Mouse (Mus musculus): Measurements from ENCODE around the gene Gan. TPM values are rescaled to one million over a fixed set of nuclear protein-coding genes. Genes with fewer than 3 reads are reported as not detected.
A peak's percentile ranks its signal among the peaks of the same experiment; 100 is the strongest.

Gan gene
- polyA plus RNA-seq, 1 experiment from 2014 or later, result 2.4 TPM

DNA sequence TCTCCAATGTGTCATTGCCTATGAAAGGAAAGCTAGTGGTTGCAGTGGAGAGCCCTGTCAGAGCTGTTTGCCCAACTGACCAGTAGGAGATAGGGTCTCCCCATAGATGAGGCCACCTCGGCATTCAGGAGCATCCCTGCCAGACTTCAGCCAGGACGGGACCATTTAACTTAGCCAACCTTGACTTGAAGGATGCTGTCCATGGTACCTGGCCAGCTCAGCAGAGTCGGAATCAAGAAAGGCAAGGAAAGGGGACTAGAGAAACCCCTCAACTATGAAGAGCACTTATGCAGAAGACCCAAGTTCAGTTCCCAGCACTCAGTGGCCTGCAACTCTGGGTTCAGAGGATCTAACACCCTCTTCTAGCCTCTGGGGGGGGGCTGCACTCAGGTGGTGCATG is 15.8 kb downstream of the Gan start:
- no peak overlapping the region for H3K4me3 ChIP-seq (ENCODE audit: low read depth, low read length)
- ATAC-seq (ENCODE audit: low FRiP score, low TSS enrichment) (no peak), DNase-seq (ENCODE audit: low spot score) (no peak)
- H3K4me1 ChIP-seq (replicated peaks; ENCODE audit: control insufficient read depth, insufficient read depth), result peaks cover 4% of the 10 kb centered on the region; the same call in 1 of the 2 replicates
- H3K9me3 ChIP-seq (ENCODE audit: control insufficient read depth, low read length), result no peaks in the 10 kb centered on the region
- H3K36me3 ChIP-seq (ENCODE audit: control insufficient read depth, insufficient read depth, low read length), result no peaks in the 10 kb centered on the region
- H3K4me2 ChIP-seq (replicated peaks; ENCODE audit: low read depth), result no peak overlapping the region
- no peaks in the 10 kb centered on the region for H3K27me3 ChIP-seq (ENCODE audit: control insufficient read depth, insufficient read depth, low read length)
- no peak overlapping the region for H3K9ac ChIP-seq (ENCODE audit: low read length)
- TF ChIP-seq EP300 (optimal IDR thresholded peaks at IDR 0.05) (no peak), CTCF (IDR thresholded peaks at IDR 0.05; ENCODE audit: low read depth) (no peak)
- no peak overlapping the region for H3K27ac ChIP-seq (replicated peaks)
- 79% methylated on average over 3 of the region's 3 CpGs for WGBS

DNA sequence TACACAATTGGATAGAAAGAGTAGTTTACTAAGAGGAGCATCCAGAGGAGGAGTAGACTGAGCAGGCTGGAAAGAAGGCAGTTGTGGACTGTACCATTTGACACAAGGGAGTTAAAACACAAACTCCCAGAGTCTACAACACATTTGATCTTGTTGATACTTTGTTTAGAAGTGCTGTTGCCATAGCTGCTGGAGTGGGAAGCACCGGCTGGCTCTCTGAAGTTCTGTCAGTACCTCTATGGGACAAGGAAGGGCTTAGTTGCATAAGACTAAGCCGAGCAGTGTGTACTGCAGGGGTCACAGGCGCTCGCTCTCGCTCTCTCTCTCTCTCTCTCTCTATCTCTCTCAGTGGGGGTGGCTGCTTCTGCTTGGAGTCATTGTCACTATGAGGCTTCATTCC is 16.6 kb downstream of the Gan start:
- DNase-seq (ENCODE audit: low spot score) (no peak), ATAC-seq (ENCODE audit: low FRiP score, low TSS enrichment) (no peak)
- no peak for TF ChIP-seq EP300 (optimal IDR thresholded peaks at IDR 0.05)
- TF ChIP-seq CTCF (IDR thresholded peaks at IDR 0.05; ENCODE audit: low read depth), result no peak
- Histone ChIP-seq H3K4me2 (replicated peaks; ENCODE audit: low read depth) (no peak overlapping the region), H3K9ac (ENCODE audit: low read length) (no peak overlapping the region), H3K27me3 (ENCODE audit: control insufficient read depth, insufficient read depth, low read length) (no peaks in the 10 kb centered on the region), H3K27ac (replicated peaks) (no peak overlapping the region), H3K36me3 (ENCODE audit: control insufficient read depth, insufficient read depth, low read length) (peaks cover 3% of the 10 kb centered on the region; the same call in 1 of the 2 replicates), H3K9me3 (ENCODE audit: control insufficient read depth, low read length) (no peaks in the 10 kb centered on the region), H3K4me1 (replicated peaks; ENCODE audit: control insufficient read depth, insufficient read depth) (peaks cover 4% of the 10 kb centered on the region; the same call in 1 of the 2 replicates), H3K4me3 (ENCODE audit: low read depth, low read length) (no peak overlapping the region)
- WGBS, result 76% methylated on average over 5 of the region's 5 CpGs

DNA sequence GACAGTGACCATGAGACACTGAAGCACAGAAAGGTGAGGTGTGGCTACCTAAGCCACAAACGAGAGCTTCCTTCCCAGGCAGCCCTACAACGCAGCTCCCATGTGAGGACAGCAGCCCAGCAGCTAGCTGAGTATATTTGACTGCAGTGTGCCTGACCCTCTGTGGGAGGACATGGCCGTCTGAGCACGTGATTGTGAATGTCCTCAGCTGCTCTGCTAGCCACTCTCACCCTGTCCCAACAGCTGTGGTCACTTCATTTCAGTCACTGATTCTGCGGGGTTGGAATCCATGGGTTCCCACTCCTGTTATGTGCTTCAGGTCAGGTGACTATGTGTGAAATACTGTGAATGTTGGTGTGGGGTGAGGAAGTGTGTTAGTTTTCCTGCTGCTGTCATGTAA is 18.4 kb downstream of the Gan start:
- ATAC-seq (ENCODE audit: low FRiP score, low TSS enrichment) (no peak), DNase-seq (ENCODE audit: low spot score) (no peak)
- Histone ChIP-seq H3K9ac (ENCODE audit: low read length) (no peak overlapping the region), H3K27me3 (ENCODE audit: control insufficient read depth, insufficient read depth, low read length) (no peaks in the 10 kb centered on the region), H3K4me2 (replicated peaks; ENCODE audit: low read depth) (no peak overlapping the region), H3K9me3 (ENCODE audit: control insufficient read depth, low read length) (no peaks in the 10 kb centered on the region), H3K36me3 (ENCODE audit: control insufficient read depth, insufficient read depth, low read length) (peaks cover 3% of the 10 kb centered on the region; the same call in 1 of the 2 replicates), H3K27ac (replicated peaks) (no peak overlapping the region), H3K4me3 (ENCODE audit: low read depth, low read length) (no peak overlapping the region), H3K4me1 (replicated peaks; ENCODE audit: control insufficient read depth, insufficient read depth) (peaks cover 4% of the 10 kb centered on the region; the same call in 1 of the 2 replicates)
- WGBS, result 72% methylated on average over 5 of the region's 5 CpGs
- TF ChIP-seq CTCF (IDR thresholded peaks at IDR 0.05; ENCODE audit: low read depth), result no peak
- TF ChIP-seq EP300 (optimal IDR thresholded peaks at IDR 0.05), result no peak

- Histone ChIP-seq H3K9me3 (ENCODE audit: control insufficient read depth, low read length) (no peaks in the 10 kb centered on the region), H3K9ac (ENCODE audit: low read length) (no peak overlapping the region), H3K27me3 (ENCODE audit: control insufficient read depth, insufficient read depth, low read length) (no peaks in the 10 kb centered on the region), H3K4me1 (replicated peaks; ENCODE audit: control insufficient read depth, insufficient read depth) (peaks cover 4% of the 10 kb centered on the region; the same call in 1 of the 2 replicates), H3K36me3 (ENCODE audit: control insufficient read depth, insufficient read depth, low read length) (peaks cover 3% of the 10 kb centered on the region; the same call in 1 of the 2 replicates), H3K4me2 (replicated peaks; ENCODE audit: low read depth) (no peak overlapping the region), H3K27ac (replicated peaks) (no peak overlapping the region), H3K4me3 (ENCODE audit: low read depth, low read length) (no peak overlapping the region)
- TF ChIP-seq EP300 (optimal IDR thresholded peaks at IDR 0.05) (no peak), CTCF (IDR thresholded peaks at IDR 0.05; ENCODE audit: low read depth) (no peak)
- ATAC-seq (ENCODE audit: low FRiP score, low TSS enrichment) (no peak), DNase-seq (ENCODE audit: low spot score) (no peak)
- 67% methylated on average over 7 of the region's 7 CpGs for WGBS
Observed at GRCm38 (mm10) chr8:117177236-117177635, 19.3 kb downstream of the Gan start.

DNA sequence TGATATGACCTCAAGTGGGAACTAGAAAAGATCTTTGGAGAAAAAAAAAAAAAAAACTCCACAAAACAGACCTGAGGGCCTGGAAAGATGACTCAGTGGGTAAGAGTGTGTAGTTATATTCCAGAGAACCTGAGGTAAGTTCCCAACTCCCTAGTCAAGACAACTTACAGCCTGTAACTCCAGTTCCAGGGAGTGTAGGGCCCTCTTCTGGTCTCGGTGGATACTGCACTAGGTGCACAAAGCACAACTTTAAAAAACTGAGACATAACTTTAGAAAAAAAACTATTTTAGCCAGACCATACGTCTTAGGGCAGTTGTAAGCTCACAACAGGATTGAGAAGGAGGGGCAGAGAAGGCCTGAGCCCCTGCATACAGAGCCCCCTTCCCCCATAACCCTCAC is 20.1 kb downstream of the Gan start:
- 82% methylated on average over 2 of the region's 2 CpGs for WGBS
- H3K4me3 ChIP-seq (ENCODE audit: low read depth, low read length), result no peak overlapping the region
- TF ChIP-seq CTCF (IDR thresholded peaks at IDR 0.05; ENCODE audit: low read depth) (peak; percentile 44), EP300 (optimal IDR thresholded peaks at IDR 0.05) (no peak)
- no peaks in the 10 kb centered on the region for H3K27me3 ChIP-seq (ENCODE audit: control insufficient read depth, insufficient read depth, low read length)
- H3K36me3 ChIP-seq (ENCODE audit: control insufficient read depth, insufficient read depth, low read length), result peaks cover 3% of the 10 kb centered on the region; the same call in 1 of the 2 replicates
- no peaks in the 10 kb centered on the region for H3K9me3 ChIP-seq (ENCODE audit: control insufficient read depth, low read length)
- no peak overlapping the region for H3K4me2 ChIP-seq (replicated peaks; ENCODE audit: low read depth)
- H3K9ac ChIP-seq (ENCODE audit: low read length), result no peak overlapping the region
- no peak for DNase-seq (ENCODE audit: low spot score)
- no peak for ATAC-seq (ENCODE audit: low FRiP score, low TSS enrichment)
- H3K27ac ChIP-seq (replicated peaks), result no peak overlapping the region
- no peaks in the 10 kb centered on the region for H3K4me1 ChIP-seq (replicated peaks; ENCODE audit: control insufficient read depth, insufficient read depth)

DNA sequence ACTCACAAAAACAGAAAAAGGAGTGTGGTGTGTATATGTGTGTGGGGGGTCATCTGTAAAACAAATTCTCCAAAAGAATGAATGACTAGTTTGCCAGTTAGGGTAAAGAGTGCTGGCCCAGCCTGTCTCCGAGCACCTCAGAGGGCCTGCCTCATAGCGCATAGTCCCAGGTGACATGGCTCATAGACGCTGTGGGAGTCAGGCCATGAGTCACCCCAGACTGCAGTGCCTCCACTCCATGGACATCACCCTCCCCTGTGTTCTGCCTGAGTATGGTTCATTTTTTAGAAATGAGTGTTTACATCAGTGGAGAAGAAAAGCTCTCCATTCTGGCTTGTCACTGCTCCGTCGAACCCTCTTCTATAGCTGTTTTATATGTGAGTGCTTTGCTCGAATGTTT is 20.7 kb downstream of the Gan start:
- TF ChIP-seq EP300 (optimal IDR thresholded peaks at IDR 0.05), result no peak
- TF ChIP-seq CTCF (IDR thresholded peaks at IDR 0.05; ENCODE audit: low read depth), result no peak
- DNase-seq (ENCODE audit: low spot score), result no peak
- no peak overlapping the region for H3K9ac ChIP-seq (ENCODE audit: low read length)
- H3K4me2 ChIP-seq (replicated peaks; ENCODE audit: low read depth), result no peak overlapping the region
- H3K27me3 ChIP-seq (ENCODE audit: control insufficient read depth, insufficient read depth, low read length), result no peaks in the 10 kb centered on the region
- no peaks in the 10 kb centered on the region for H3K9me3 ChIP-seq (ENCODE audit: control insufficient read depth, low read length)
- ATAC-seq (ENCODE audit: low FRiP score, low TSS enrichment), result no peak; the same call in 1 of the 2 replicates
- 0 out of 2 replicates have a peak overlapping the region, but pooled peaks have one; percentile 4 for H3K27ac ChIP-seq (replicated peaks)
- H3K4me3 ChIP-seq (ENCODE audit: low read depth, low read length), result no peak overlapping the region
- peaks cover 3% of the 10 kb centered on the region; the same call in 1 of the 2 replicates for H3K36me3 ChIP-seq (ENCODE audit: control insufficient read depth, insufficient read depth, low read length)
- 55% methylated on average over 6 of the region's 6 CpGs for WGBS
- H3K4me1 ChIP-seq (replicated peaks; ENCODE audit: control insufficient read depth, insufficient read depth), result no peaks in the 10 kb centered on the region
